Mouse (Mus musculus) retina, adult 2 months (tissue): ENCODE results near the gene Lekr1.

Experiments
- DNase-seq: peaks from one replicate; pipeline ENCODE4 v3.0.0-alpha.2; 2012; ENCODE audit warnings: low read depth, low spot score

Lekr1 gene

GRCm38 (mm10) chr3:65830801-65831200 lies 164.8 kb downstream of the Lekr1 start:
- no peak for DNase-seq

DNA sequence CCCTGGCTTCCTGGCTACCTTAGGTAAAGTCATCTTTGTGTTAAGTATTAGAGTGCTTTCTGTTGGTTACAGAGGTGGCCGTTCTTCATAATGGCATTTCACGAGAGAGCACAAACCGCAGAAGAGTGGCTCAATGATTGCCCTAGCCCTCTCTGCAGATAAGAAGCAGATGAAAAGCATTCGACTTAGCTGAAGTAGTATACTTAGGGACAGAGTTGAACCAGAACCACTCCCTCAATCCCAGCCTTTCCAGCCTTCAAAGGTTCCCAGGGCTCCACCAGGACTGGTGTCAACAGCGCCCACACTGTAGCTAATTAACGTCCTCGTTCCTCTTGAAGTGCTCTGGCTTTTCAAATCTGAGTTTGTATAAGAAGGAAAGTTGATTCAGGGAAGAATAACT lies 166.4 kb downstream of the Lekr1 start:
- DNase-seq: no peak

GRCm38 (mm10) chr3:65836435-65836834 lies 170.4 kb downstream of the Lekr1 start:
- DNase-seq: no peak

- DNase-seq: no peak
These were observed 173.6 kb downstream of the Lekr1 start for GRCm38 (mm10) chr3:65839664-65840063.

DNA sequence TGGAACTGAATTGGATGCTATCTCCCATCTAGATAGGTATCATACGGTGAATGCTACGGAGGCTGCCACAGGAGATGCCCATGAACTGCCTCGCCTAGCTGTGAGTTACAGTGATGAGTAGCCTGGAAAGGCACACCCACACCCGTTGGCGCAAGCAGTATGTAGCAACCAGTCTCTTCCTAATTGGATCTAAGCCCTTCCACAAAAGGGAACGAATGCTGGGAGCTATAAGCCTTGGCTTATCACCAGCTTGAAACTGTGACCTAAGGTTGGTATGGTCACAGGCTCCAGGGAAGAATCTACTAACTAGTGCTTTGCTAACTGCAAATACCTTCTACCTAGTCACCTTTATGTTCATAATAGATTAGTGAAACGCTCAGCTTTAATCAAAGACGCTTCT lies 175.1 kb downstream of the Lekr1 start:
- DNase-seq: no peak

- DNase-seq: no peak
These were observed 176.6 kb downstream of the Lekr1 start for GRCm38 (mm10) chr3:65842515-65843184.

DNA sequence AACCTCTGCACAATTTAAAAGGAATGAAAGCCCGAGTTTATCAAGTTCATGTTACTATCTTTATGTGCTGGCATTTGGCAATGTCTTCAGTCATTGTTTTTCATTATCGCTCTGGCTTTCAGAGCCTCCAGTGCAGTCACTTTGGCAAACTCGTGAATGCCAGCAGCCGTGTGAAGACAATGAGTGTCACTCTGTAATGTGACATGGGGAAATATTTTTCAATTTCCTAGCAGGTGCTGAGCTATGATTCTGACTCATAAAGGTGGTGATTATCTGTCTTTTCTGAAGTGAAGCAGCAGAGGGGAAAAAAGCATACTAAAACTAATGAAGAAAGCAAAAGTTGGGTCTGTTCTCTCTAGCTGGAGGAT lies 177.1 kb downstream of the Lekr1 start:
- no peak for DNase-seq

GRCm38 (mm10) chr3:65844302-65844701 lies 178.3 kb downstream of the Lekr1 start:
- DNase-seq: no peak

DNA sequence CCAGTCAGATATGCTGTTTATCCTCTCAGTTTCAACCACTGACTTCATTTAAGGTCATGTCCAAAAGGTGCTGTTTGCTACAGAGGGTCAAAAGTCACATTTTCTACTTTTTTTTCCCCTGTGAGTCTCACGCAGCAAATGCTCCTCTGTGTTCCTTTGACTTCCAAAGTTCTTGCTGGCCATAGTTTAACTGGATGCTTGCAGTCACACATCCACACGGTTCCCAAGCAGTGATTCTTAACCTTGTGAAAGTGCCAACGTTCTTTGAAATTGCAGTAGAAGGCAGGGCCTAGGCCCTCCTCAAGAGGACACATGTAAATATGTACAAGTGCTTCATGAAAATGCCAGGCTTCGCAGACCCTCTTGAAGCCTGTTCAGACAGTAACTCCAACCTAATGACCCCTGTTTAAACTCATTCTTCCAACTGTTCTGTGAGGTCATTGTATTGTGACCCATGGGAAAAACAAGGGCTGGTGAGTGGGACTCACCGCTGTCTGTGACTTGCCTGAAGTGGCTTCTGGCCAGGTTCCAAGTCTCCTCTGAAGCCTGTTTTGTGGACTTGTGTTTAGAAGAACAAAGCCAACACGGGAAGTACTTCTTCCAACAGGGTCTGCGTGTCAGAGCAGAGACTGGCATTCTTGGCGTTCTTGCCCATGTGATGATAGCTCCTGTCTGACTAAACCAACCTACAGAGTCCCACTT lies 179.0 kb downstream of the Lekr1 start:
- no peak for DNase-seq

- no peak for DNase-seq
These were observed 181.2 kb downstream of the Lekr1 start for GRCm38 (mm10) chr3:65847158-65847787.

GRCm38 (mm10) chr3:65853746-65854145 lies 187.7 kb downstream of the Lekr1 start:
- DNase-seq: no peak

DNA sequence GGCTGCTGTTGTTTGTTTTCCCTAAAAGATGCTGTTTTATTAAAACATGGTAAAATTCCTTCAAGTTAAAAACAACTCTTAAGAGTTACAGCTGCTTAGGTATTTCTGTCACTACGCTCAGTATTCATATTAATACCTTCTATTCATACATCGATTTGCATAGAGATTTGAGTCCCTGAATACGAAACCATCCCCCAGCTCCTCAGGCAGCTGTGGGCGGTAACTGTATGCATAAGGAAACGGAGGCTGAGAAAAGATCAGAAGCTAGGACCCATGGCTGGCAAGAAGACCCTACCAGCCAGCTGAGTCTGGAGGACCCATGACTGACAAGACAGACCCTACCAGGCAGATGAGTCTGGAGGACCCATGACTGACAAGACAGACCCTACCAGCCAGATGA lies 189.5 kb downstream of the Lekr1 start:
- DNase-seq: no peak

- DNase-seq: no peak
These were observed 192.1 kb downstream of the Lekr1 start for GRCm38 (mm10) chr3:65858118-65858517.

- no peak for DNase-seq
These were observed 192.8 kb downstream of the Lekr1 start for GRCm38 (mm10) chr3:65858741-65859348.

DNA sequence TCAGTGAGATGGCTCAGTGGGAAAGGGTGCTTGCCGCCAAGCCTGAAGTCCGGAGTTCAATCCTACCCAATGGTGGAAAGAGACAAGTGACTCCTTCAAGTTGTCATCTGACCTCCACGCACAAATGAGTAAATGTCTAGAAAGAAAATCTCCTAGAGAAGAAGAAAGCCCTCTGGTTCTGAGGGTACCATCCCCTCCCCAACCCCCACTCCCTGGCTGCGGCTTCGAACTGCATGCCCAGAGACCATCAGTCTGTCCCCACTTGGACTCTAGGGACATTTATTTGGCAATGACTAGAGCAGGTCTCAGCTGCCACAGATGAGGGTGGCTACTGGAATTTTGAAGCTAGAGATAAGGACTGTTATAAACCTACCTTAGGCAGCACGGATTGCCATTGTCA lies 193.7 kb downstream of the Lekr1 start:
- no peak for DNase-seq

GRCm38 (mm10) chr3:65860903-65861302 lies 194.9 kb downstream of the Lekr1 start:
- no peak for DNase-seq

GRCm38 (mm10) chr3:65861471-65861881 lies 195.4 kb downstream of the Lekr1 start:
- DNase-seq: no peak

GRCm38 (mm10) chr3:65863297-65863696 lies 197.3 kb downstream of the Lekr1 start:
- peak; percentile 66 for DNase-seq

DNA sequence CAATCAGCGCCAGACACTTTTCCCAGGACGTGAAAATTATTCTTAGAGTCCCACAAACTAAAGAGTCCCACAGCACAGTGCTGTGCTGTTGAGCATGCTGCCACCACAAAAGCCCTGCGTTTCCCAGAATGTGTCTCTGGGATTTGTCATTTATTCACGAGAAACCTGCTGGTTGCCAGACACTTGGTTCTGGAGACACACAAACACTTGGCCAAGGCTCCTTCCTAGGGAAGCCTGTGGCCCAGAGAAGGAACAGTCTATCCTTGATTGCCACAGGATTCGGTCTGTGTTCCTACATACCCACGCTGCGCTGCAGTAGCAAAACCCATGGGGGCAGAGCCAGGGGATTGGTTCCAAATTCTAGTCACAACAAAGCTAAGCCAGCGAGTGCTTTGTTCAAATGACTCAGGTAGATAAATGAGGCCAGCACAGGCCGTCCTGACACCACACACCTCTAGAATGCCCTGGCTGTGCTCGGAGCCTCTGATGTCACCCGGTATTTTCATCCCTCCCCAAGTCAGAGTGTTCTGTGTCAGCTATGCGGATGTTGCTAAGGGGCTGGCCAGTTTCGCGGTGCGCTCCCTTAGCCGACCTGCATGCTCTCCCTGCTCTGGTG lies 197.8 kb downstream of the Lekr1 start:
- DNase-seq: no peak

GRCm38 (mm10) chr3:65868931-65869330 lies 202.9 kb downstream of the Lekr1 start:
- no peak for DNase-seq

- DNase-seq: no peak
These were observed 203.7 kb downstream of the Lekr1 start for GRCm38 (mm10) chr3:65869724-65870123.

- no peak for DNase-seq
These were observed 205.2 kb downstream of the Lekr1 start for GRCm38 (mm10) chr3:65871188-65871603.
